Mouse (Mus musculus) bone marrow macrophage, adult 2 months (primary cell): ENCODE data around the gene Med13l.

Experiments
- CTCF ChIP-seq: IDR thresholded peaks from 2 replicates; pipeline ENCODE4 v1.5.1; 2012; ENCODE audit warnings: low read depth, mild to moderate bottlenecking, low read length, moderate library complexity
- POLR2A ChIP-seq: IDR thresholded peaks from 2 replicates; pipeline ENCODE4 v1.6.1; 2012; ENCODE audit warnings: mild to moderate bottlenecking, low read depth, low read length, borderline replicate concordance

DNA sequence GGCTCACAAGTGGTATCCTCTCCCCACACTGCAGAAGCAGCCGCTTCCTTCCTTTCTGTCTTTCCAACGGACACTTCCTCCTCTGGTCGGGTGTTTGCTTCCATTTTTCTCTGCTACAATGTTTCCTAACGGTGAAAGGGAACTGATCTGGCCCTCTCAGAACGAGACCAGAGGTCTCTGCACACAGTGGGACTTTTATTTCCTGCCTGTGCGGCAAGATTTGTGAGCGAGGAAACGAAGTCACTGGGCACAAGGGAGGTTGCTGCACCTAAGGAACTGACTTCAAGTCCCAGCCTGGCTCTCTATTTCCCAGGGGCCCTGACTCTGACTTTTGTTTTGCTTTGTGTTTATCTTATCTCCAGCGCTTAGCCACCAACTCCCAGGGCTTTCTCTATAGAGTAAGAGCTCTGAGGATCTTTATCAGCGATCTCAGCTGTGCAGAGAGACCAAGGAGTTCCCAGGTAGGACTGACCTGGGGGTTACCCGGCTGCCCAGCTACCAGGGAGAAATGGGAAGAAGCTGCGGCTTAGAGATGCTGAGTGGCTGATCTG, 4.0 kb upstream of the Med13l start:
- TF ChIP-seq CTCF (no peak), POLR2A (no peak)
